Mouse (Mus musculus): ENCODE data around the gene Fgf15. TPM values are rescaled to one million over a fixed set of nuclear protein-coding genes. Genes with fewer than 3 reads are reported as not detected.

The Fgf15 gene
- polyA plus RNA-seq, 1 experiment = not detected

DNA sequence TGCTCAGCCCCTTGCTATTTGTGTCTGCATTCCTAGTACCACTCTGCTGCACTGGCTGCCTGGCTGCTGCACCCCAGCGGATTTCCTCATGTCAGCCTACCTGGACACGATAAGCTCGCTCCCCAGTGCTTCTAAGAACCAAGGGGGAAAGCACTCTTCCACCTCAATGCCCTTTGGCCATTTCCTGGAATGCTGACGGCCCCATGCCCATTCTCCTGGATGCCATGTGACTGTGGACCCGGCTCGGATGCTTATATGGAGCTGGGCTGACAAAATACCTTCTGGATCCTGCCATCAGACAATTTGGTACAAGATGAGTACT, 32.5 kb downstream of the Fgf15 start:
- DNase-seq (ENCODE audit: low read depth in 1 of 2, low spot score in 2 of 2) = no peak
- Histone ChIP-seq H3K4me3 (ENCODE audit: extremely low read depth, insufficient read depth, insufficient read length) (no peak overlapping the region), H3K36me3 (ENCODE audit: control insufficient read depth, insufficient read depth, low read length) (no peaks in the 10 kb centered on the region), H3K4me1 (ENCODE audit: control insufficient read depth, insufficient read depth, insufficient read length) (peaks cover 3% of the 10 kb centered on the region), H3K27ac (ENCODE audit: insufficient read depth, low read length) (no peak overlapping the region), H3K27me3 (ENCODE audit: control insufficient read depth, insufficient read depth, low read length) (no peaks in the 10 kb centered on the region)
- TF ChIP-seq CTCF (IDR thresholded peaks at IDR 0.05; ENCODE audit: extremely low read depth, insufficient read depth, insufficient read length, insufficient replicate concordance) (no peak), POLR2A (IDR thresholded peaks at IDR 0.05; ENCODE audit: low read depth, low read length) (no peak)
- 85% methylated on average over 6 of the region's 6 CpGs for WGBS

DNA sequence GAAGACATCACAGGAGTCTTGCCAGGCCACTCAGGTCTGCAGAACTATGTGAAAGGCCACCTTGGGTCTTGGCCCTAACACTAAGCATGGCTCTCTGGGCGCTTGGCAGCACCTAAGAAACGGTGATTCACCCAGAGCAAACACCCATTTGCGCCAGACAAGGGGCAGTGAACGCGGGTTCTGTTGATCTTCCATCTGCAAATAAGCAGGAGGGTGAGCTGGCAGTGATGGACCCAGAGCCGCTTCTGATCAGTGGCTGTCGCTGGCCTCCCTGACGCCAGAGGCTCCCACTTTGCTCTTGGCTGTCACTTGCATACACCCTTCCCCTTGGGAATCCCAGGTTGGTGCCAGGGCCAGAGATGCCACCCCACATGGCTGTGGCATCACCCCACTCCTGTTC, 33.2 kb downstream of the Fgf15 start:
- H3K4me3 ChIP-seq (ENCODE audit: extremely low read depth, insufficient read depth, insufficient read length) = no peak overlapping the region
- DNase-seq (ENCODE audit: low read depth in 1 of 2, low spot score in 2 of 2) = no peak
- WGBS = 93% methylated on average over 8 of the region's 8 CpGs
- TF ChIP-seq CTCF (IDR thresholded peaks at IDR 0.05; ENCODE audit: extremely low read depth, insufficient read depth, insufficient read length, insufficient replicate concordance) (no peak), POLR2A (IDR thresholded peaks at IDR 0.05; ENCODE audit: low read depth, low read length) (no peak)
- no peak overlapping the region for H3K27ac ChIP-seq (ENCODE audit: insufficient read depth, low read length)
- H3K4me1 ChIP-seq (ENCODE audit: control insufficient read depth, insufficient read depth, insufficient read length) = peaks cover 3% of the 10 kb centered on the region
- no peaks in the 10 kb centered on the region for H3K36me3 ChIP-seq (ENCODE audit: control insufficient read depth, insufficient read depth, low read length)
- H3K27me3 ChIP-seq (ENCODE audit: control insufficient read depth, insufficient read depth, low read length) = no peaks in the 10 kb centered on the region

DNA sequence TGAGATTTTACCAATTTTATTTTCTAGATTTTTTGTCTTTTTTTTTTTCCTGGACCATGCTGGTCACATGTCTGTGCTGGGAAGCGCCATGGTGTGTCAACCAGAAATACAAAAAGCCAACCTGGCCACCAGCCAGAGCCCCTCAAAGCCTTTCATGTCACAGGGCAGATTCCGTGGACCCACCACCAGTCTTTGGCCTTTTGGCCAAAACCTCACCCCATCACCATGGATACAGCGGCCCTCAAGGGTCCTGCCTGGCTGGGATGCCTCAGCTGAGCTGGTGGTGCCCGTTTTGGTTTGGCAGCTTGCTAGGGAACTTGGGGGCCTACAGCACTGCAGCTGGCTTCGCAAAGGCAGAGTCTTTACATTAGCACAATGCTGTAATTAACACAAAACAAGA, 33.6 kb downstream of the Fgf15 start:
- 85% methylated on average over 5 of the region's 5 CpGs for WGBS
- peaks cover 3% of the 10 kb centered on the region for H3K4me1 ChIP-seq (ENCODE audit: control insufficient read depth, insufficient read depth, insufficient read length)
- no peaks in the 10 kb centered on the region for H3K36me3 ChIP-seq (ENCODE audit: control insufficient read depth, insufficient read depth, low read length)
- no peak for TF ChIP-seq POLR2A (IDR thresholded peaks at IDR 0.05; ENCODE audit: low read depth, low read length)
- no peak for TF ChIP-seq CTCF (IDR thresholded peaks at IDR 0.05; ENCODE audit: extremely low read depth, insufficient read depth, insufficient read length, insufficient replicate concordance)
- no peak overlapping the region for H3K27ac ChIP-seq (ENCODE audit: insufficient read depth, low read length)
- no peak for DNase-seq (ENCODE audit: low read depth in 1 of 2, low spot score in 2 of 2)
- no peak overlapping the region for H3K4me3 ChIP-seq (ENCODE audit: extremely low read depth, insufficient read depth, insufficient read length)
- H3K27me3 ChIP-seq (ENCODE audit: control insufficient read depth, insufficient read depth, low read length) = no peaks in the 10 kb centered on the region

DNA sequence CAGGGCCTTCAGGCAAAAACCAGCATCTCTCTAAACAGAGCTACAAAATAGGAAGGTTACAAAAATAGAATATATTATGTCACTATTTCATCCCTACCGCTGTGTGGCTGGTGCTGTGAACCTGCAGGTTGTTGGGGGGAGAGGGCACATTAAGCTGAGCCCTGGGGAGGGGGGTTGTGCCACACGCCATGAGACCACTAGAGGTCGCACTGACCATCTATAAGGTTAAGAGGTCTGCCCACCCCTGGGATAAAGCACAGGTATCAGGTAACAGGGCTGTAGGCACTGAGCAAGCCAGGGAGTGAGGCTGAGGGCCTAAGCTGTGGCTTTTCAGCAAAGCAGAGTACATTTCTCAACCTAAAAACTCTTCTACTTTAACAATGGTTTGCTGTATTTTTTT, 35.4 kb downstream of the Fgf15 start:
- Histone ChIP-seq H3K4me3 (ENCODE audit: extremely low read depth, insufficient read depth, insufficient read length) (no peak overlapping the region), H3K36me3 (ENCODE audit: control insufficient read depth, insufficient read depth, low read length) (no peaks in the 10 kb centered on the region), H3K4me1 (ENCODE audit: control insufficient read depth, insufficient read depth, insufficient read length) (peaks cover 3% of the 10 kb centered on the region), H3K27ac (ENCODE audit: insufficient read depth, low read length) (no peak overlapping the region), H3K27me3 (ENCODE audit: control insufficient read depth, insufficient read depth, low read length) (no peaks in the 10 kb centered on the region)
- WGBS = 18% methylated on average over 3 of the region's 3 CpGs
- TF ChIP-seq CTCF (IDR thresholded peaks at IDR 0.05; ENCODE audit: extremely low read depth, insufficient read depth, insufficient read length, insufficient replicate concordance) = peak; percentile 42; the same call in 1 of the 2 replicates
- no peak for TF ChIP-seq POLR2A (IDR thresholded peaks at IDR 0.05; ENCODE audit: low read depth, low read length)
- no peak for DNase-seq (ENCODE audit: low read depth in 1 of 2, low spot score in 2 of 2)

DNA sequence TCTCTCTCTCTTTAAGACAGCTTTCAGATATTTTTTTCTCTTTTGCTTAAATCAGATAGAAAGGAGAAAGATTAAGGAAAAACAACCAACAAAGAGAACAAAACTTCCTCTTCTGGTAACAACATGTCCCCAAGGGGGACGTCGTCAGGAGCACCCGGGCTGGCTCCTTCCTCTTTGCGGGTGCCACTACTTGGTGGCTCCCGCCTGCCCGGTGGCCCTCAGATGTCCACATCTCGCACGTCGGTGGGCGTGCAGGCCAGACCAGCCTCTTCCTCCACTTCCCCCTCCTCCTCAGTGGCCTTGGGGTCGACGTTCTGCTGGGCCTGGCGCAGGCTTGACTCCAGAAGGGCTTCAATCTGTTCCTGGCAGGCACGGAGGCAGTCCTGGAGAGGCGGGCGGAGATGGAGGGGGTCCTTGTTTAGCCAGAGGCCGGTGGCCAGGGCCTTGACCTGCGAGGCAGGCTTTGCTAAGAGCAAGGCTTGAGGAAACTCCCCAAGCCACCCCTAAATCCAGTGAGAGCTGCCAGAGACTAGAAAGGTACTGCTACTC, 36.1 kb downstream of the Fgf15 start:
- no peak for TF ChIP-seq POLR2A (IDR thresholded peaks at IDR 0.05; ENCODE audit: low read depth, low read length)
- no peak for TF ChIP-seq CTCF (IDR thresholded peaks at IDR 0.05; ENCODE audit: extremely low read depth, insufficient read depth, insufficient read length, insufficient replicate concordance)
- 0 out of 2 replicates have a peak overlapping the region, but pooled peaks have one; percentile 13 for H3K27ac ChIP-seq (ENCODE audit: insufficient read depth, low read length)
- no peak for DNase-seq (ENCODE audit: low read depth in 1 of 2, low spot score in 2 of 2)
- H3K36me3 ChIP-seq (ENCODE audit: control insufficient read depth, insufficient read depth, low read length) = no peaks in the 10 kb centered on the region
- WGBS = 28% methylated on average over 18 of the region's 18 CpGs
- no peaks in the 10 kb centered on the region for H3K27me3 ChIP-seq (ENCODE audit: control insufficient read depth, insufficient read depth, low read length)
- H3K4me3 ChIP-seq (ENCODE audit: extremely low read depth, insufficient read depth, insufficient read length) = no peak overlapping the region
- H3K4me1 ChIP-seq (ENCODE audit: control insufficient read depth, insufficient read depth, insufficient read length) = peaks cover 3% of the 10 kb centered on the region

DNA sequence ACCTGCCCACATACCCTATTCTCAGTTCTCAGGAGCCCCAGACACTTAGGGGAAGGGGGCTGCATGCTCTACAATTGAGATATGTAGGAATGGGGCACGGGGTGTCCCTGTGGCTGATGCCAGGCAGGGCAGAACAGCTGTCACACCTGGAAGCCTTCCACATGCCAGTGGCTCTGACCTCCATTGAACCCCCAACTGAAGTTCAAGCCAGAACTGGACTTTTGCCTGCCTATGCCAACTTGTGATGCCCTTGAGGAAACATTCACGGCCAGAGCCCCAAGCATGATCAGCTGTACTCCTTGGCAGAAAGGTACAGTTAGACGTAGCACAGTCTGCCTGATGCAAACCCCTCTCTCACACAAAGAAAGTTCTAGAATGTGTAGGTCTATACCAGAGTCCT, 37.0 kb downstream of the Fgf15 start:
- no peak for DNase-seq (ENCODE audit: low read depth in 1 of 2, low spot score in 2 of 2)
- 87% methylated on average over 3 of the region's 3 CpGs for WGBS
- no peak for TF ChIP-seq POLR2A (IDR thresholded peaks at IDR 0.05; ENCODE audit: low read depth, low read length)
- Histone ChIP-seq H3K4me3 (ENCODE audit: extremely low read depth, insufficient read depth, insufficient read length) (no peak overlapping the region), H3K36me3 (ENCODE audit: control insufficient read depth, insufficient read depth, low read length) (no peaks in the 10 kb centered on the region), H3K4me1 (ENCODE audit: control insufficient read depth, insufficient read depth, insufficient read length) (peaks cover 3% of the 10 kb centered on the region), H3K27me3 (ENCODE audit: control insufficient read depth, insufficient read depth, low read length) (peaks cover 4% of the 10 kb centered on the region), H3K27ac (ENCODE audit: insufficient read depth, low read length) (no peak overlapping the region)

DNA sequence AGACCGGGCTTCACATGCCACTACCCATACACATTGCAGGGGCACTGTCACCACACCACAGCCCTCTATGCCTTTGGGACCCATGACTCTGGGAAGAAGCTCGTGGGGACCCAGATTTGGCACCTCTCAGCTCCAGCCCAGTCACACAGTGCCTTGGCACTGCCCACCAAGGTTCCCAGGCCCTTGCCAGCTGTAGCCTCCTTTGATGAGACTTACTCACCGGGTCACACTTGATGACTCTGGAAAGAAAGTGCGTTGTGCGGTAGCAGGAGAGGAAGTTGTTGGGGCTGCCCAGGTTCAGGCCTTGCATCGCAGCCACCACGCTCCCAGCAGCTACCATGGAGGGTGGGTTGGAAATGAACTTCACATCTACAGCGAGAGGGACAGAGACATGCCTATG, 37.5 kb downstream of the Fgf15 start:
- peaks cover 4% of the 10 kb centered on the region for H3K27me3 ChIP-seq (ENCODE audit: control insufficient read depth, insufficient read depth, low read length)
- DNase-seq (ENCODE audit: low read depth in 1 of 2, low spot score in 2 of 2) = no peak
- WGBS = 41% methylated on average over 8 of the region's 8 CpGs
- no peak overlapping the region for H3K4me3 ChIP-seq (ENCODE audit: extremely low read depth, insufficient read depth, insufficient read length)
- peaks cover 3% of the 10 kb centered on the region for H3K4me1 ChIP-seq (ENCODE audit: control insufficient read depth, insufficient read depth, insufficient read length)
- TF ChIP-seq POLR2A (IDR thresholded peaks at IDR 0.05; ENCODE audit: low read depth, low read length) = no peak
- TF ChIP-seq CTCF (IDR thresholded peaks at IDR 0.05; ENCODE audit: extremely low read depth, insufficient read depth, insufficient read length, insufficient replicate concordance) = no peak
- H3K27ac ChIP-seq (ENCODE audit: insufficient read depth, low read length) = no peak overlapping the region
- no peaks in the 10 kb centered on the region for H3K36me3 ChIP-seq (ENCODE audit: control insufficient read depth, insufficient read depth, low read length)
